Mouse (Mus musculus) lung, embryonic 14.5 days (tissue): Measurements from ENCODE around the gene Oas1a. TPM values are rescaled to one million over a fixed set of nuclear protein-coding genes. Genes with fewer than 3 reads are reported as not detected.

Experiments
- ATAC-seq: fragments of 200-750 bp; cut with Nextera tagmentation; 2 replicates; pipeline ENCODE4 v1.8.0; 2017; ENCODE audit warnings: mild to moderate bottlenecking, moderate TSS enrichment, moderate library complexity; ENCODE audit not compliant: insufficient read depth
- DNase-seq: peaks from one replicate; pipeline ENCODE4 v3.0.0-alpha.2; 2015
- H3K27ac ChIP-seq: fragments of 300-500 bp; sonication (generic); 2 replicates; pipeline ENCODE4 v1.5.1; 2014; ENCODE audit warnings: low read depth, mild to moderate bottlenecking, moderate library complexity
- H3K27me3 ChIP-seq: fragments of 300-500 bp; sonication (generic); 2 replicates; pipeline ENCODE4 v1.6.1; 2014; ENCODE audit warnings: low read length, control low read depth; ENCODE audit not compliant: insufficient read depth
- H3K36me3 ChIP-seq: fragments of 300-500 bp; sonication (generic); 2 replicates; pipeline ENCODE4 v1.6.1; 2014; ENCODE audit warnings: control low read depth; ENCODE audit not compliant: insufficient read depth
- H3K4me1 ChIP-seq: fragments of 300-500 bp; sonication (generic); 2 replicates; pipeline ENCODE4 v1.6.1; 2014; ENCODE audit warnings: antibody characterized with exemption, control low read depth; ENCODE audit not compliant: insufficient read depth
- H3K4me2 ChIP-seq: fragments of 300-500 bp; sonication (generic); 2 replicates; pipeline ENCODE4 v1.6.1; 2014; ENCODE audit warnings: mild to moderate bottlenecking
- H3K4me3 ChIP-seq: fragments of 300-500 bp; sonication (generic); 2 replicates; pipeline ENCODE4 v1.5.1; 2014; ENCODE audit warnings: low read depth, low read length
- H3K9ac ChIP-seq: fragments of 300-500 bp; sonication (generic); 2 replicates; pipeline ENCODE4 v1.6.1; 2014
- H3K9me3 ChIP-seq: fragments of 300-500 bp; sonication (generic); 2 replicates; pipeline ENCODE4 v1.6.1; 2016; ENCODE audit warnings: low read depth, low read length, control low read depth
- CTCF ChIP-seq: IDR thresholded peaks from 2 replicates; pipeline ENCODE4 v1.5.1; 2016; ENCODE audit warnings: antibody characterized with exemption, low read depth
- WGBS: fragments of 180-500 bp; shearing (Covaris S2); extraction: QIAGEN DNeasy Blood & Tissue Kit; methylation state at CpG from one replicate; pipeline ENCODE4 v1.1.7; 2014; 5-methylcytosine and 5-hydroxymethylcytosine counted together
- microRNA-seq: library from miRNA; unstranded; fragments of <30 nt; microRNA quantifications from one replicate; pipeline ENCODE4, GENCODE M21; 2016; ENCODE audit warnings: borderline number of aligned reads
- polyA plus RNA-seq: library from polyadenylated mRNA; unstranded; fragments of >200 nt; fragmentation: Nextera tagmentation; extraction: Ambion mirVana; gene quantifications from 2 replicates; pipeline ENCODE4 v1.2.1, GENCODE M21; 2014

Oas1a gene
- polyA plus RNA-seq, 1 experiment from 2014 or later = 1.4 TPM

DNA sequence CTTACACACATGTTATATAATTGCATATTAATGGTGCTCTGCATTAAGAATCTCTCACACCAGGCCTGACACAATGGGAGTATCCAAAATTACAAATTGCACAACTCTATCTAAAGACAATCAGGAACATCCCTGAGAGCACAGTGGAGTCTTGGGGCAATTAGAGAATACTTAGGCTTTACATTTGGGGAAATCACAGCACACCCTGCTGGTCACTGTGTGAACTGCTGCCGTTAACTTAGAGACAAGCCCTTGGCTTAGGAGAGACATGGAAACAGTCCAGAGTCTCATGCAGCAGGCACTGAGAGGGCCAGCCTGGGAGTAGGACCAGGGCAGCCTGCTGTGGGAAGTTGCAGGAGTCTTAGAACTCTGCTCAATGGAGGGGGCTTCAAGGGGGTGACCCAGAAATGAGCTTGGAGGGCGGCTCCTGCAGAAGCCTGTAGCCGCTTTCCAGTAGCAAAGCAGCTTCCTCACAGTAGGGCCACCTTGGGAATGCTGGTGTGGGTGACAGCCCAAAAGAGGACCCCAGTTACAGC, 57.7 kb downstream of the Oas1a start:
- no peak overlapping the region for H3K4me2 ChIP-seq
- no peak overlapping the region for H3K9ac ChIP-seq
- no peaks in the 10 kb centered on the region for H3K27me3 ChIP-seq
- H3K36me3 ChIP-seq = no peaks in the 10 kb centered on the region
- H3K9me3 ChIP-seq = peaks cover 5% of the 10 kb centered on the region; the same call in 1 of the 2 replicates
- no peaks in the 10 kb centered on the region for H3K4me1 ChIP-seq
- peak; percentile 59 for DNase-seq
- H3K27ac ChIP-seq = no peak overlapping the region
- no peak for ATAC-seq
- WGBS = 62% methylated on average over 3 of the region's 3 CpGs
- no peak overlapping the region for H3K4me3 ChIP-seq
- TF ChIP-seq CTCF = peak; percentile 74

GRCm38 (mm10) chr5:120847067-120847466, 60.3 kb downstream of the Oas1a start, which contains the start of gene Oas1f:
Oas1f (plus strand) TSS chr5:120847367.
- Histone ChIP-seq H3K36me3 (no peaks in the 10 kb centered on the region), H3K4me1 (no peaks in the 10 kb centered on the region), H3K9me3 (no peaks in the 10 kb centered on the region), H3K4me2 (no peak within 1 kb of the TSS), H3K27me3 (no peaks in the 10 kb centered on the region), H3K27ac (no peak within 1 kb of the TSS), H3K9ac (no peak within 1 kb of the TSS), H3K4me3 (no peak within 1 kb of the TSS)
- WGBS = 53% methylated on average over 4 of the region's 4 CpGs
- no peak for TF ChIP-seq CTCF
- no peak for DNase-seq
- ATAC-seq = no peak

Small RNAs within 50 kb of the gene (microRNA-seq; reads per million reads assigned to microRNA genes)
- gene Gm22907 = not detected

Other genes starting within 250 kb of the Oas1a start
- gene Dtx1, start 195.6 kb downstream of the Oas1a start, polyA plus RNA-seq = 2.2 and 2.8 TPM in 2 replicates
- 0.28 and 0.57 TPM in 2 replicates for gene Oas2, start 157.7 kb downstream of the Oas1a start, polyA plus RNA-seq
- gene Oas3, start 129.9 kb downstream of the Oas1a start, polyA plus RNA-seq = 0.05 and 0.07 TPM in 2 replicates
- not detected in 2 replicates for gene Oas1e, start 112.0 kb downstream of the Oas1a start, polyA plus RNA-seq
- 0.32 and 0.68 TPM in 2 replicates for gene Oas1c, start 95.0 kb downstream of the Oas1a start, polyA plus RNA-seq
- gene Oas1f, start 60.2 kb downstream of the Oas1a start, polyA plus RNA-seq = not detected in 2 replicates
- gene Oas1h, start 46.1 kb downstream of the Oas1a start, polyA plus RNA-seq = not detected in 2 replicates
- gene Oas1g, start 19.9 kb downstream of the Oas1a start, polyA plus RNA-seq = 0.20 TPM in 1 of 2 replicates, not detected in the other
- not detected in 2 replicates for gene Oas1d, start 7.0 kb upstream of the Oas1a start, polyA plus RNA-seq
- 0.09 TPM in 1 of 2 replicates, not detected in the other for gene Rph3a, start 102.6 kb upstream of the Oas1a start, polyA plus RNA-seq